Mouse (Mus musculus): Measurements from ENCODE around the gene Cask. TPM values are rescaled to one million over a fixed set of nuclear protein-coding genes. Genes with fewer than 3 reads are reported as not detected.

The Cask gene
- total and polyA plus RNA-seq, 3 experiments: 1.8 to 16.2 (median 15.7) TPM

DNA sequence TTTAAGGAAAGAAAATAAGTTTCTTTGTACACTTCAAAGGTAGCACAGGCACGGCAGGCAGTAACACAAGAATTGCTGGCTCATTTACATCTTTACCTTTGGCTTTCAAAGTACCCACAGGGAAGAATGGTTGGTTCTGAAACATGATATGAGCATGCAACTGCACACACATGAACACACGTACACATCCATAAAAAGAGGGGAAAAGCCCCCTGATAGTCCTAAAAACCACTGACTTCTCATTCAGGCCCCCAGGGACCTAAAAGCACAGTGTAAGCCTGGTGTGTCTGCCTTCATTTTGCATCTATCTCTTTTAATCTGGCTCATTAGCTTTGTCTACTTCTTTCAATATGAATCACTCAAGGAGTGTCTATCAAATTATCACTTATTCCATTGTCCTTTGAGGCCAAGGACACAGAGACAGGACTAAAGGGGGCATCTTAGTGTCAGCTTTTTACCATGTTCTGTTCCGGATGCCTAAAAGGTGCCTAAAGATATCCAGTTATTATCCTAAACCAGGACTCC, 192.5 kb downstream of the Cask start:
- Histone ChIP-seq H3K27ac (no peak overlapping the region), H3K27me3 (ENCODE audit: control insufficient read depth, insufficient read depth, low read length) (no peaks in the 10 kb centered on the region), H3K9ac (ENCODE audit: low read depth, low read length) (no peak overlapping the region), H3K36me3 (ENCODE audit: control insufficient read depth, insufficient read depth, low read length) (peaks cover 11% of the 10 kb centered on the region; the same call in 1 of the 2 replicates), H3K4me1 (ENCODE audit: control insufficient read depth, insufficient read depth, low read length) (peaks cover 2% of the 10 kb centered on the region), H3K4me3 (no peak overlapping the region), H3K79me2 (replicated peaks; ENCODE audit: control insufficient read depth, insufficient read depth, low read length) (no peaks in the 10 kb centered on the region)
- no peak for DNase-seq
- intact Hi-C loops (cut with DNase I): loop anchor here (5.0 to 10.0 kb wide), 2 partner anchors 84 to 376 kb away; partner anchors contain the start of gene Ddx3x
- TF ChIP-seq EP300 (IDR thresholded peaks at IDR 0.05; ENCODE audit: insufficient read depth, low read depth, low read length) (no peak), CTCF (IDR thresholded peaks at IDR 0.05) (no peak), POLR2A (IDR thresholded peaks at IDR 0.05; ENCODE audit: insufficient read depth, low read depth, low read length) (no peak)
- 83% methylated on average over 3 of the region's 3 CpGs for WGBS

DNA sequence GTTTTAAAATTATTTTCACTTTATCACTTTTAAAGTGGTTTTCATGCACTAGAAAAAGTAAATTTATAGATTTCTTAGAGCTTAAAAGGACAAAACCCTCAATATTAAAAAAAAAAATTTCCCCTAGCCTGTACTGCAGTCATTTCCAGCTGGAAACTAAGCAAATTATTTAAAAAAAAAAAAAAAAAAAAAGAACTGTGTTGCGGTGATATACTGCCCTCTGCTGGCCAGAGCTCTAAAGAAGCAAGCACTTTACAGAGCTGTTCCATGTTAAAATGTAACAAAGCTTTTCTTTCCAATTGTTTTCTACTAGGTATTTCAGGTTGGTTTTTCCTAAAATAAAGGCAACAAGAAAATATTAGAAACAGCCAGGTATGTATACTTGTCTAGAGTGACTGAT, 194.4 kb downstream of the Cask start:
- no peak overlapping the region for H3K4me3 ChIP-seq
- peaks cover 2% of the 10 kb centered on the region for H3K4me1 ChIP-seq (ENCODE audit: control insufficient read depth, insufficient read depth, low read length)
- intact Hi-C loops (cut with DNase I): loop anchor here (1.0 to 10.0 kb wide), 3 partner anchors 82 to 431 kb away; partner anchors contain the start of gene Ddx3x
- peak overlapping the region; percentile 74 for H3K27ac ChIP-seq
- H3K9ac ChIP-seq (ENCODE audit: low read depth, low read length): no peak overlapping the region
- no peaks in the 10 kb centered on the region for H3K27me3 ChIP-seq (ENCODE audit: control insufficient read depth, insufficient read depth, low read length)
- H3K79me2 ChIP-seq (replicated peaks; ENCODE audit: control insufficient read depth, insufficient read depth, low read length): no peaks in the 10 kb centered on the region
- TF ChIP-seq CTCF (IDR thresholded peaks at IDR 0.05) (peak; percentile 89), POLR2A (IDR thresholded peaks at IDR 0.05; ENCODE audit: insufficient read depth, low read depth, low read length) (no peak), EP300 (IDR thresholded peaks at IDR 0.05; ENCODE audit: insufficient read depth, low read depth, low read length) (no peak)
- 3% methylated on average over 1 of the region's 1 CpGs for WGBS
- peaks cover 11% of the 10 kb centered on the region; the same call in 1 of the 2 replicates for H3K36me3 ChIP-seq (ENCODE audit: control insufficient read depth, insufficient read depth, low read length)
- DNase-seq: peak; percentile 21 to 45

DNA sequence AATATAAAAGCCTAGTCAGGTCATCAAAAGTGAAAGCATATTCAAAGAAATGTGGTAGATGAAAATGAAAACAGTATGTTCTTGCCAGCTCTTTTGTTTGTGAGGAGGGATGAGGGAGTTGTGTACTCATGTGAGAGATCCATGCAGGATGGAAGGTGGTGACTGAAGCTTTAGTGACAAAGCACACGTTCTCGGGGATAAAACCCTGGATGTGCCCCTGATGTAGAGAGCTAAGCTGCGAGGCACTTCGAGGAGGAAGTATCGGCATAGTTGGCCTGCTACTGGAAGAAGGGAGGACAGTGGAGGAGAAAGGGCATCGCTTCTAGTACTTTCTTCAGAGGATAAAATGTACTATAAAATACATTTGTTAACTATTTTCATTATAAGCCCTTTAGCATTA, 195.3 kb downstream of the Cask start:
- intact Hi-C loops (cut with DNase I): loop anchor here (1.0 to 10.0 kb wide), 6 partner anchors 35 to 431 kb away; partner anchors contain the start of gene Ddx3x
- no peaks in the 10 kb centered on the region for H3K79me2 ChIP-seq (replicated peaks; ENCODE audit: control insufficient read depth, insufficient read depth, low read length)
- peak overlapping the region; percentile 53; the same call in 1 of the 2 replicates for H3K9ac ChIP-seq (ENCODE audit: low read depth, low read length)
- peaks cover 11% of the 10 kb centered on the region; the same call in 1 of the 2 replicates for H3K36me3 ChIP-seq (ENCODE audit: control insufficient read depth, insufficient read depth, low read length)
- peak; percentile 9 to 27 for DNase-seq
- H3K4me3 ChIP-seq: no peak overlapping the region
- 37% methylated on average over 6 of the region's 6 CpGs for WGBS
- peak overlapping the region; percentile 74 for H3K27ac ChIP-seq
- peaks cover 2% of the 10 kb centered on the region for H3K4me1 ChIP-seq (ENCODE audit: control insufficient read depth, insufficient read depth, low read length)
- TF ChIP-seq POLR2A (IDR thresholded peaks at IDR 0.05; ENCODE audit: insufficient read depth, low read depth, low read length) (no peak), CTCF (IDR thresholded peaks at IDR 0.05) (no peak), EP300 (IDR thresholded peaks at IDR 0.05; ENCODE audit: insufficient read depth, low read depth, low read length) (no peak)
- H3K27me3 ChIP-seq (ENCODE audit: control insufficient read depth, insufficient read depth, low read length): no peaks in the 10 kb centered on the region

DNA sequence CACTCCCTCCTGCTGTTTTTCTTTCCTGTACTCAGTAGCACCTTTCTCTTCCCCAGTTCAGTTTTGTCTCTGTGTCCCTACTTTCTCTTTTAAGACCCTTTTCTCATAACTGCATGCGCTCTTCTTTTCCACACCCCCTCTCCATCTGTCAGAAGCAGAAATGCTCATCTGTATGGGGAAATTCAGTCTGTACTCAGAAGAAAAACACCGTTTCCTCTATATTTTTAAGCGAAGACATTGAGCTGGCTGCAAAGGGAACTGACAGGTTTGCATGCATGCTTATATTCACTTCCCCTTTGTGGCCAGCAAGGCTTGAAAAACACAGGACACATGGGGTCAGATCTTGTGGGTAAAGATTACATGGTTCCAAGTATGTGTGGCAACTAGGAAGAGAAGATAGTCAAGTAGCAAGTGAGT, 196.2 kb downstream of the Cask start:
- 72% methylated on average over 3 of the region's 3 CpGs for WGBS
- H3K79me2 ChIP-seq (replicated peaks; ENCODE audit: control insufficient read depth, insufficient read depth, low read length): no peaks in the 10 kb centered on the region
- no peak overlapping the region for H3K4me3 ChIP-seq
- intact Hi-C loops (cut with DNase I): loop anchor here (2.0 to 10.0 kb wide), 5 partner anchors 34 to 373 kb away; partner anchors contain the start of gene Ddx3x
- peak overlapping the region; percentile 74 for H3K27ac ChIP-seq
- TF ChIP-seq POLR2A (IDR thresholded peaks at IDR 0.05; ENCODE audit: insufficient read depth, low read depth, low read length): no peak
- TF ChIP-seq CTCF (IDR thresholded peaks at IDR 0.05): peak; percentile 35; the same call in 1 of the 2 replicates
- H3K4me1 ChIP-seq (ENCODE audit: control insufficient read depth, insufficient read depth, low read length): peaks cover 2% of the 10 kb centered on the region
- peaks cover 11% of the 10 kb centered on the region; the same call in 1 of the 2 replicates for H3K36me3 ChIP-seq (ENCODE audit: control insufficient read depth, insufficient read depth, low read length)
- no peak overlapping the region for H3K9ac ChIP-seq (ENCODE audit: low read depth, low read length)
- no peaks in the 10 kb centered on the region for H3K27me3 ChIP-seq (ENCODE audit: control insufficient read depth, insufficient read depth, low read length)
- peak in 1 of 2 experiments; percentile 21 for DNase-seq

DNA sequence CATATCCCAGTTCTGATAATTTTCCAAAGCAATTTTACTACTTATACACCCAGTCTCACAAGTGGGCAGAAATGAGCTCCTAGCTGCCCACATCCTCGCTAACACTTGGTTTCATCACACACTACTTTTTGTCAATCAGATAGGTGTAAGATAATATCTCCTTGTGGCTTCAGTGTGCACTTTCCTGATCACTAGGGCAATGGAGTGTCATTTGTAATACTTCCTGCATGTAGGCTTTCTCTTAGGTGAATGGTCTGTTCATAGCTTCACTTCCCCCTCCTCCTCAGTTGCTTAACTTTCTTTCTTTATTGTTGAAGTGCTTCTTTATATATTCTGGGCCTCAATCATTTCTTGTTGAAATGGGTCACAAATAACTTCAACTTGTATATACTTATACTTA, 198.9 kb downstream of the Cask start:
- H3K27ac ChIP-seq: no peak overlapping the region
- H3K27me3 ChIP-seq (ENCODE audit: control insufficient read depth, insufficient read depth, low read length): no peaks in the 10 kb centered on the region
- no peak overlapping the region for H3K9ac ChIP-seq (ENCODE audit: low read depth, low read length)
- intact Hi-C loops (cut with DNase I): loop anchor here (10.0 kb wide), 1 partner anchor 77 kb away; no protein-coding TSS in a partner anchor
- H3K4me1 ChIP-seq (ENCODE audit: control insufficient read depth, insufficient read depth, low read length): peaks cover 2% of the 10 kb centered on the region
- H3K79me2 ChIP-seq (replicated peaks; ENCODE audit: control insufficient read depth, insufficient read depth, low read length): no peaks in the 10 kb centered on the region
- TF ChIP-seq CTCF (IDR thresholded peaks at IDR 0.05) (no peak), POLR2A (IDR thresholded peaks at IDR 0.05; ENCODE audit: insufficient read depth, low read depth, low read length) (no peak), EP300 (IDR thresholded peaks at IDR 0.05; ENCODE audit: insufficient read depth, low read depth, low read length) (no peak)
- no peak overlapping the region for H3K4me3 ChIP-seq
- H3K36me3 ChIP-seq (ENCODE audit: control insufficient read depth, insufficient read depth, low read length): peaks cover 11% of the 10 kb centered on the region; the same call in 1 of the 2 replicates
- DNase-seq: no peak
- 78% methylated on average over 1 of the region's 1 CpGs for WGBS

DNA sequence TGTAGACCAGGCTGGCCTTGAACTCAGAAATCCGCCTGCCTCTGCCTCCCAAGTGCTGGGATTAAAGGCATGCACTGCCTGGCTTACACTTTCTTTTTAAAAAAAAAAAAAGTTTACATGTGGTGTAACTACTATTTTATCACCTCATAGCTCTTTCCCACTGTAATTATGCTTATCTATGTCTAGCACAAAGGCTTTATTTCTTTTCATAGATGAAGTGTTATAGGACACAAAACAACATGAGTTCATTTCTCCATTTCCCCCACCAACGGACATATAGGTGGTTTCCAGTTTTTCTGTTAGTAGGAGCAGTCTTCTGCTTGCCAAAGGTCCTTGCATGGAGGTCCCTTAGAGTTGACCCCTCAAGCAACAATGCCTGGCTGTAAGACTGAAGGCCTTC, 199.3 kb downstream of the Cask start:
- WGBS: 76% methylated on average over 2 of the region's 2 CpGs

More for the DNA sequence above, 199.3 kb downstream of the Cask start:
- TF ChIP-seq CTCF (IDR thresholded peaks at IDR 0.05) (no peak), EP300 (IDR thresholded peaks at IDR 0.05; ENCODE audit: insufficient read depth, low read depth, low read length) (no peak), POLR2A (IDR thresholded peaks at IDR 0.05; ENCODE audit: insufficient read depth, low read depth, low read length) (no peak)
- no peak overlapping the region for H3K9ac ChIP-seq (ENCODE audit: low read depth, low read length)
- no peak overlapping the region for H3K27ac ChIP-seq
- H3K4me1 ChIP-seq (ENCODE audit: control insufficient read depth, insufficient read depth, low read length): peaks cover 2% of the 10 kb centered on the region
- no peak overlapping the region for H3K4me3 ChIP-seq
- intact Hi-C loops (cut with DNase I): loop anchor here (10.0 kb wide), 1 partner anchor 77 kb away; no protein-coding TSS in a partner anchor
- DNase-seq: no peak
- H3K27me3 ChIP-seq (ENCODE audit: control insufficient read depth, insufficient read depth, low read length): no peaks in the 10 kb centered on the region
- H3K79me2 ChIP-seq (replicated peaks; ENCODE audit: control insufficient read depth, insufficient read depth, low read length): no peaks in the 10 kb centered on the region
- peaks cover 11% of the 10 kb centered on the region; the same call in 1 of the 2 replicates for H3K36me3 ChIP-seq (ENCODE audit: control insufficient read depth, insufficient read depth, low read length)

Data from heart, adult 2 months (tissue).